Mouse (Mus musculus): ENCODE measurements around the gene Myocos. TPM values are rescaled to one million over a fixed set of nuclear protein-coding genes. Genes with fewer than 3 reads are reported as not detected.

Gene Myocos
- not detected for polyA plus RNA-seq (2017; shearing (Covaris generic))

DNA sequence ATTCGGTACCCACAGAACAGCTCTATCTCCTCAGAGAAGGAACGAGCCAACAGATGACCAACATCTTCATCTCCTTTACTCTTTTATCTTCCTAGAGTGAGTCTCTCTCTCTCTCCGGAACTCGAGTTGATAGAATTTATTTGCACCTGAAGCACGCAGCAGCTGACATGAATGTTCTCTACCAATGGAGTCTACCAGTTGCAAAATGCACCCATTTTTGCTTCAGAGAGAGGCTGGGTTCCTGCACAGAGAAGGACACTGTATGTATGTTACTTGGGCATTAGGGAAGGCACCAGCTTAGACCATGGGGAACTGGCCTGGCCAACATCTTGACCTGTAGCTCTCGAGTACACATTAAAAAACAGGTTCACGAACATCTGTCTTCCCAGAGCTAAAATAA lies at the start of gene Myocos:
TSS of gene Myocos (minus strand) at position 101 of the 400 bp plus-strand sequence.

DNA sequence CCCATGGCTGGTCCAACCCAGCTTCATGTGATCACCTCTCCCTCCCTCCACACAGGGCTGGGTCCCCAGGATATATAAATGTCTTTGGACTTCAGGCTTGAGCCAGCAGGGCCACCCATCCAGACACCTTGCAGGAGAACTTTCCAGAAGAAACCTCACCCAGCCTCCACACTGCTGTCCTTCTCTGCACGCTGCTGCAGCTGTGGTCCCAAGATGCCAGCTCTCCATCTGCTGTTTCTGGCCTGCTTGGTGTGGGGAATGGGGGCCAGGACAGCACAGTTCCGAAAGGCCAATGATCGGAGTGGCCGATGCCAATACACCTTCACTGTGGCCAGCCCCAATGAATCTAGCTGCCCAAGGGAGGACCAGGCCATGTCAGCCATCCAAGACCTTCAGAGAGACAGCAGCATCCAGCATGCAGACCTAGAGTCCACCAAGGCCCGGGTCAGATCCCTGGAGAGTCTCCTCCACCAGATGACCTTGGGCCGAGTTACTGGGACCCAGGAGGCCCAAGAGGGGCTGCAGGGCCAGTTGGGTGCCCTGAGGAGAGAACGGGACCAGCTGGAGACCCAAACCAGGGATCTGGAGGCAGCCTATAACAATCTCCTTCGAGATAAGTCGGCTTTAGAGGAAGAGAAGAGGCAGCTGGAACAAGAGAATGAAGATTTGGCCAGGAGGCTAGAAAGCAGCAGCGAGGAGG lies 18.8 kb downstream of the Myocos start, which contains the start of gene Myoc:
TSS of gene Myoc (plus strand) at position 105 of the 700 bp plus-strand sequence.

Other genes with a start within 250 kb of the Myocos start
- gene Dnm3, start 180.2 kb downstream of the Myocos start, polyA plus RNA-seq (2017; shearing (Covaris generic)) = not detected
- gene Mettl13, start 109.7 kb downstream of the Myocos start, polyA plus RNA-seq (2017; shearing (Covaris generic)) = 26.1 TPM
- gene Vamp4, start 87.7 kb downstream of the Myocos start, polyA plus RNA-seq (2017; shearing (Covaris generic)) = 109 TPM
- gene Myoc, start 19.1 kb downstream of the Myocos start, polyA plus RNA-seq (2017; shearing (Covaris generic)) = not detected
- gene Prrc2c, start 82.3 kb upstream of the Myocos start, polyA plus RNA-seq (2017; shearing (Covaris generic)) = 317 TPM
- not detected for gene Fmo4, start 155.8 kb upstream of the Myocos start, polyA plus RNA-seq (2017; shearing (Covaris generic))
- gene Fmo1, start 208.4 kb upstream of the Myocos start, polyA plus RNA-seq (2017; shearing (Covaris generic)) = not detected
- gene Fmo2, start 240.5 kb upstream of the Myocos start, polyA plus RNA-seq (2017; shearing (Covaris generic)) = not detected

Data from naive thymus-derived CD4-positive, alpha-beta T cell, adult 5 months (primary cell).